Mouse (Mus musculus): ENCODE measurements around the gene Dnajc6.

DNA sequence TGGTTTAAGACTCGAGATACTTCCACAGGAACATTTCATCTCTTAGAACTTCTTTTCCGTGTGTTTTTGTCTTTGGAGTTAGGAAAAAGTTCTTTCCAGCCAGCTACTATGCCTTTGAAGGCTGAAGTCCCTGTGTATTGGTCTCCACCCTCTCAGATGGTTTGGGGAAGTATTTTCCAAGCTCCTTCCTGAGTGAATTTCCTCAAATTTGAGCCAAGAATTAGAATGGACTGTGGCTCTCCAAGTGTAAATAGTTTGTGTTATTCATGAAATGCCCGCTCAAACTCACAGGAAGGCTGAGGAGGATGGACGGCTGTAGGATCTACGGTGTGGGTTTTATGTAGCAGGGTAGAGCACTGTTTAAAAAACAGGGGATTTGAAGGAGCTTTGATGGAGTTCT, 193.2 kb downstream of the Dnajc6 start:
- TF ChIP-seq POLR2A (IDR thresholded peaks at IDR 0.05; ENCODE audit: low read depth, low read length) (no peak), CTCF (conservative IDR thresholded peaks at IDR 0.05; ENCODE audit: insufficient read depth, insufficient read length, low read depth, low read length) (no peak)

Data from kidney, adult 2 months (tissue).